Mouse (Mus musculus) small intestine, adult 2 months (tissue): ENCODE measurements around the gene Cfap299. TPM values are rescaled to one million over a fixed set of nuclear protein-coding genes. Genes with fewer than 3 reads are reported as not detected.

Source experiments
- H3K27ac ChIP-seq: fragments of 200-500 bp; 2 replicates; pipeline ENCODE4 v1.5.1; 2012; ENCODE audit warnings: low read depth, low read length, control low read depth, inconsistent platforms; ENCODE audit not compliant: insufficient read depth
- H3K27me3 ChIP-seq: fragments of 200-500 bp; 2 replicates; pipeline ENCODE4 v1.6.1; 2012; ENCODE audit warnings: mild to moderate bottlenecking, moderate library complexity, low read length, inconsistent platforms; ENCODE audit not compliant: control insufficient read depth, insufficient read depth
- H3K36me3 ChIP-seq: fragments of 200-500 bp; 2 replicates; pipeline ENCODE4 v1.6.1; 2012; ENCODE audit warnings: mild to moderate bottlenecking, low read length, control low read depth, inconsistent platforms; ENCODE audit not compliant: control insufficient read depth, insufficient read depth
- H3K4me1 ChIP-seq: fragments of 200-500 bp; 2 replicates; pipeline ENCODE4 v1.6.1; 2012; ENCODE audit warnings: low read length, inconsistent platforms, mixed read lengths; ENCODE audit not compliant: control insufficient read depth, insufficient read depth, insufficient read length
- H3K4me3 ChIP-seq: fragments of 200-500 bp; 2 replicates; pipeline ENCODE4 v1.5.1; 2012; ENCODE audit warnings: low read depth, mild to moderate bottlenecking, control low read depth, inconsistent platforms, low read length, moderate library complexity
- CTCF ChIP-seq: fragments of 200-500 bp; IDR thresholded peaks from 2 replicates; pipeline ENCODE4 v1.5.1; 2012; ENCODE audit warnings: low read depth, mild to moderate bottlenecking, control low read depth, inconsistent platforms, low read length, moderate library complexity, mixed read lengths; ENCODE audit not compliant: insufficient replicate concordance, insufficient read length; ENCODE audit errors: extremely low read depth
- POLR2A ChIP-seq: fragments of 200-500 bp; IDR thresholded peaks from 2 replicates; pipeline ENCODE4 v1.6.1; 2012; ENCODE audit warnings: low read depth, mild to moderate bottlenecking, control low read depth, inconsistent platforms, low read length, moderate library complexity
- WGBS: fragments of 180-500 bp; shearing (Covaris S2); methylation state at CpG from one replicate; pipeline ENCODE4 v1.1.7; 2018; 5-methylcytosine and 5-hydroxymethylcytosine counted together
- polyA plus RNA-seq: library from polyadenylated mRNA; depleted of rRNA; stranded (reverse); fragments of >200 nt; gene quantifications from 2 replicates; pipeline ENCODE4 v1.2.3, GENCODE M21; 2012

Gene Cfap299
- polyA plus RNA-seq, 1 experiment, result not detected

- H3K27me3 ChIP-seq, result no peaks in the 10 kb centered on the region
- no peak overlapping the region for H3K27ac ChIP-seq
- no peaks in the 10 kb centered on the region for H3K36me3 ChIP-seq
- TF ChIP-seq CTCF (no peak), POLR2A (no peak)
- WGBS, result 94% methylated on average over 5 of the region's 5 CpGs
- H3K4me3 ChIP-seq, result no peak overlapping the region
- H3K4me1 ChIP-seq, result no peaks in the 10 kb centered on the region
Observed at GRCm38 (mm10) chr5:98613511-98613910, 284.4 kb downstream of the Cfap299 start.

GRCm38 (mm10) chr5:98616902-98617301, 287.8 kb downstream of the Cfap299 start:
- Histone ChIP-seq H3K4me1 (no peaks in the 10 kb centered on the region), H3K36me3 (no peaks in the 10 kb centered on the region), H3K4me3 (no peak overlapping the region), H3K27me3 (no peaks in the 10 kb centered on the region), H3K27ac (no peak overlapping the region)
- TF ChIP-seq POLR2A (no peak), CTCF (no peak)
- 76% methylated on average over 3 of the region's 3 CpGs for WGBS

- Histone ChIP-seq H3K4me3 (no peak overlapping the region), H3K27me3 (no peaks in the 10 kb centered on the region), H3K27ac (no peak overlapping the region), H3K4me1 (no peaks in the 10 kb centered on the region), H3K36me3 (no peaks in the 10 kb centered on the region)
- 81% methylated on average over 4 of the region's 4 CpGs for WGBS
- TF ChIP-seq POLR2A (no peak), CTCF (no peak)
Observed at GRCm38 (mm10) chr5:98617416-98617815, 288.3 kb downstream of the Cfap299 start.

- TF ChIP-seq CTCF, result no peak
- no peak for TF ChIP-seq POLR2A
- H3K4me3 ChIP-seq, result no peak overlapping the region
- no peak overlapping the region for H3K27ac ChIP-seq
- H3K36me3 ChIP-seq, result no peaks in the 10 kb centered on the region
- no peaks in the 10 kb centered on the region for H3K27me3 ChIP-seq
- H3K4me1 ChIP-seq, result no peaks in the 10 kb centered on the region
Observed at GRCm38 (mm10) chr5:98650345-98650744, 321.2 kb downstream of the Cfap299 start.

GRCm38 (mm10) chr5:98651049-98651448, 321.9 kb downstream of the Cfap299 start:
- H3K4me1 ChIP-seq, result no peaks in the 10 kb centered on the region
- no peaks in the 10 kb centered on the region for H3K36me3 ChIP-seq
- H3K27me3 ChIP-seq, result no peaks in the 10 kb centered on the region
- WGBS, result 77% methylated on average over 5 of the region's 5 CpGs
- no peak overlapping the region for H3K4me3 ChIP-seq
- TF ChIP-seq POLR2A, result no peak
- TF ChIP-seq CTCF, result no peak
- H3K27ac ChIP-seq, result no peak overlapping the region

- no peaks in the 10 kb centered on the region for H3K27me3 ChIP-seq
- H3K27ac ChIP-seq, result no peak overlapping the region
- no peaks in the 10 kb centered on the region for H3K36me3 ChIP-seq
- H3K4me1 ChIP-seq, result no peaks in the 10 kb centered on the region
- no peak overlapping the region for H3K4me3 ChIP-seq
- TF ChIP-seq CTCF (no peak), POLR2A (no peak)
- 94% methylated on average over 5 of the region's 5 CpGs for WGBS
Observed at GRCm38 (mm10) chr5:98688254-98688653, 359.1 kb downstream of the Cfap299 start.

- Histone ChIP-seq H3K4me1 (no peaks in the 10 kb centered on the region), H3K27me3 (no peaks in the 10 kb centered on the region), H3K27ac (no peak overlapping the region), H3K36me3 (no peaks in the 10 kb centered on the region), H3K4me3 (no peak overlapping the region)
- TF ChIP-seq CTCF, result no peak
- TF ChIP-seq POLR2A, result no peak
- WGBS, result 63% methylated on average over 5 of the region's 5 CpGs
Observed at GRCm38 (mm10) chr5:98692070-98692469, 363.0 kb downstream of the Cfap299 start.

- TF ChIP-seq CTCF (no peak), POLR2A (no peak)
- Histone ChIP-seq H3K36me3 (no peaks in the 10 kb centered on the region), H3K4me3 (no peak overlapping the region), H3K27ac (no peak overlapping the region), H3K27me3 (no peaks in the 10 kb centered on the region), H3K4me1 (no peaks in the 10 kb centered on the region)
- WGBS, result 74% methylated on average over 8 of the region's 8 CpGs
Observed at GRCm38 (mm10) chr5:98696336-98696735, 367.2 kb downstream of the Cfap299 start.
